Mouse (Mus musculus) E14TG2a.4 (cell line): ENCODE results near the gene Alyref2.

Experiments
- H3K27me3 ChIP-seq: 2 replicates; pipeline ENCODE4 v1.6.1; 2014; ENCODE audit warnings: low read length, control low read depth; ENCODE audit not compliant: insufficient read depth
- H3K36me3 ChIP-seq: 2 replicates; pipeline ENCODE4 v1.6.1; 2014; ENCODE audit warnings: low read length, control low read depth; ENCODE audit not compliant: insufficient read depth
- H3K4me1 ChIP-seq: replicated peaks from 2 replicates; pipeline ENCODE4 v1.6.1; 2014; ENCODE audit warnings: low read depth, low read length, control low read depth
- H3K4me3 ChIP-seq: replicated peaks from 2 replicates; pipeline ENCODE4 v1.5.1; 2014; ENCODE audit warnings: mild to moderate bottlenecking, low read length
- H3K9me3 ChIP-seq: 2 replicates; pipeline ENCODE4 v1.6.1; 2014; ENCODE audit warnings: low read length, control low read depth
- CTCF ChIP-seq: conservative IDR thresholded peaks from 2 replicates; pipeline ENCODE4 v1.5.1; 2014; ENCODE audit warnings: low read length
- NANOG ChIP-seq: IDR thresholded peaks from 2 replicates; pipeline ENCODE4 v1.6.1; 2014; ENCODE audit warnings: borderline replicate concordance, low read length, mixed read lengths
- POU5F1 ChIP-seq: IDR thresholded peaks from 2 replicates; pipeline ENCODE4 v1.6.1; 2014; ENCODE audit warnings: low read length, borderline replicate concordance

The Alyref2 gene

GRCm38 (mm10) chr1:171535194-171535593, 31.9 kb downstream of the Alyref2 start, which contains the start of gene Itln1:
Itln1 (minus strand) TSS chr1:171535294.
- Histone ChIP-seq H3K36me3 (no peaks in the 10 kb centered on the region), H3K27me3 (peaks cover 5% of the 10 kb centered on the region), H3K9me3 (peaks cover 35% of the 10 kb centered on the region), H3K4me1 (no peaks in the 10 kb centered on the region), H3K4me3 (no peak within 1 kb of the TSS)
- TF ChIP-seq POU5F1 = no peak
- no peak for TF ChIP-seq NANOG
- TF ChIP-seq CTCF = no peak

- H3K27me3 ChIP-seq = no peaks in the 10 kb centered on the region
- TF ChIP-seq POU5F1 (no peak), CTCF (no peak), NANOG (no peak)
- H3K4me1 ChIP-seq = no peaks in the 10 kb centered on the region
- no peaks in the 10 kb centered on the region for H3K36me3 ChIP-seq
- H3K4me3 ChIP-seq = no peak overlapping the region
- H3K9me3 ChIP-seq = peaks cover 43% of the 10 kb centered on the region
Observed at GRCm38 (mm10) chr1:171540694-171541093, 37.4 kb downstream of the Alyref2 start.

- no peaks in the 10 kb centered on the region for H3K36me3 ChIP-seq
- H3K27me3 ChIP-seq = no peaks in the 10 kb centered on the region
- no peak for TF ChIP-seq NANOG
- TF ChIP-seq POU5F1 = no peak
- no peak for TF ChIP-seq CTCF
- H3K4me3 ChIP-seq = no peak overlapping the region
- peaks cover 17% of the 10 kb centered on the region for H3K9me3 ChIP-seq
- no peaks in the 10 kb centered on the region for H3K4me1 ChIP-seq
Observed at GRCm38 (mm10) chr1:171551326-171551725, 48.0 kb downstream of the Alyref2 start.

- H3K4me3 ChIP-seq = no peak overlapping the region
- no peaks in the 10 kb centered on the region for H3K27me3 ChIP-seq
- TF ChIP-seq NANOG = no peak
- no peak for TF ChIP-seq CTCF
- TF ChIP-seq POU5F1 = no peak
- H3K36me3 ChIP-seq = no peaks in the 10 kb centered on the region
- peaks cover 17% of the 10 kb centered on the region for H3K9me3 ChIP-seq
- no peaks in the 10 kb centered on the region for H3K4me1 ChIP-seq
Observed at GRCm38 (mm10) chr1:171552230-171552629, 49.0 kb downstream of the Alyref2 start.

- Histone ChIP-seq H3K36me3 (no peaks in the 10 kb centered on the region), H3K27me3 (no peaks in the 10 kb centered on the region), H3K4me3 (no peak overlapping the region), H3K9me3 (peaks cover 17% of the 10 kb centered on the region), H3K4me1 (0 out of 2 replicates have a peak, but pooled peaks cover 5% of the 10 kb centered on the region)
- no peak for TF ChIP-seq NANOG
- no peak for TF ChIP-seq CTCF
- TF ChIP-seq POU5F1 = no peak
Observed at GRCm38 (mm10) chr1:171553359-171554341, 50.4 kb downstream of the Alyref2 start.
